Mouse (Mus musculus) lung, adult 2 months (tissue): ENCODE measurements around the gene Ap2m1.

Source experiments
- CTCF ChIP-seq: fragments of 200-500 bp; IDR thresholded peaks from 2 replicates; pipeline ENCODE4 v1.5.1; 2011; ENCODE audit warnings: mild to moderate bottlenecking, low read length, control low read depth; ENCODE audit not compliant: insufficient read depth
- POLR2A ChIP-seq: fragments of 200-500 bp; IDR thresholded peaks from 2 replicates; pipeline ENCODE4 v1.6.1; 2011; ENCODE audit warnings: low read depth, mild to moderate bottlenecking, control low read depth, low read length, borderline replicate concordance; ENCODE audit errors: extremely low read depth

DNA sequence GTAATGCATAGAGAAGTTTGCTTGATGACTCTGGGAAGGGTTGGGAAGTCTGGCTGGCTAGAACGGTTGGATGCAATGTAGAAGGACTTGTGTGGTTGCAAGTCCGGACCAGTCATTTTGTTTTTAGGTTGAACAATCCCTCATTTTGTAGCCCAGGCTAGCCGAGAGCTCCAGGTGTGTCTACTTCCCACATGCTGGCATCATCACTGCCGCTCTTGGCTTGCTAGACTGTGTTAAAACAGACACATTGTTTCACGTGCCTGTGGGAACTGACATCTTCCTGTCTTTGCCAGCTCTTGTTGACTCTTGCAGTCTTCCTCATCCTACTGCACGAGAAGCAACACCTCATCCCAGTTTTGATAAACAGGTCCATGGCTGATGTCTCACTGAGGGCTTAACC lies 19.7 kb downstream of the Ap2m1 start:
- TF ChIP-seq POLR2A (no peak), CTCF (no peak)
